In genomic region chr8:87746072-87746471, GRCm38 (mm10) we compare ENCODE assay signal across 8 mouse cellular contexts.
DNase-seq lines count a peak whose midpoint lies in the region; ATAC-seq and TF ChIP-seq lines count a peak whose summit lies in the region.

No protein-coding gene starts in this region.

- H3K27me3 ChIP-seq in lung, embryonic 14.5 days (ENCODE audit: insufficient read depth, low read length) = no peaks in the 10 kb centered on the region
- H3K27me3 ChIP-seq in intestine, embryonic 16.5 days (replicated peaks; ENCODE audit: control insufficient read depth, insufficient read depth, low read length) = no peaks in the 10 kb centered on the region

- H3K9ac ChIP-seq in lung, embryonic 14.5 days = no peak overlapping the region; the same call in 1 of the 2 replicates
- H3K9ac ChIP-seq in intestine, embryonic 16.5 days (ENCODE audit: low read depth, low read length) = no peak overlapping the region

- peak overlapping the region; percentile 25; the same call in 1 of the 2 replicates for H3K4me2 ChIP-seq in lung, embryonic 14.5 days
- H3K4me2 ChIP-seq in intestine, embryonic 16.5 days (ENCODE audit: low read depth, low read length) = 0 out of 2 replicates have a peak overlapping the region, but pooled peaks have one; percentile 17

- H3K4me1 ChIP-seq in lung, embryonic 14.5 days (ENCODE audit: insufficient read depth) = peaks cover 19% of the 10 kb centered on the region
- no peaks in the 10 kb centered on the region for H3K4me1 ChIP-seq in lung, adult 2 months (ENCODE audit: control insufficient read depth, insufficient read depth, low read length)
- H3K4me1 ChIP-seq in intestine, embryonic 16.5 days (ENCODE audit: control insufficient read depth, insufficient read depth, low read length) = peaks cover 15% of the 10 kb centered on the region

- WGBS in lung, embryonic 14.5 days = 24% methylated on average over 14 of the region's 14 CpGs
- 57% methylated on average over 14 of the region's 14 CpGs for WGBS in lung, adult 2 months
- WGBS in intestine, embryonic 16.5 days = 39% methylated on average over 14 of the region's 14 CpGs

- H3K36me3 ChIP-seq in lung, embryonic 14.5 days (ENCODE audit: insufficient read depth) = no peaks in the 10 kb centered on the region
- no peaks in the 10 kb centered on the region for H3K36me3 ChIP-seq in intestine, embryonic 16.5 days (ENCODE audit: control insufficient read depth, insufficient read depth, low read length)

- ATAC-seq in lung, embryonic 14.5 days (ENCODE audit: insufficient read depth) = peak; percentile 74
- 0 out of 2 replicates have a peak, but pooled peaks have one; percentile 38 for ATAC-seq in intestine, embryonic 16.5 days

- peak; percentile 75 for DNase-seq in lung, embryonic 14.5 days
- no peak for DNase-seq in lung, adult 2 months
- DNase-seq in forelimb bud, embryonic 11.5 days (ENCODE audit: low read depth, low spot score) = peak; percentile 59
- peak; percentile 49 to 79 for DNase-seq in lung, postnatal 4 days
- DNase-seq in MN1 (ENCODE audit: low spot score) = no peak
- DNase-seq in embryo, embryonic 10 days (ENCODE audit: low spot score) = no peak
- no peak for DNase-seq in adrenal gland, adult 18-20 months (ENCODE audit: low spot score in 2 of 2)

- TF ChIP-seq POLR2A in lung, adult 2 months (IDR thresholded peaks at IDR 0.05; ENCODE audit: borderline replicate concordance, extremely low read depth, low read depth, low read length) = no peak

- peak overlapping the region; percentile 43; the same call in 1 of the 2 replicates for H3K27ac ChIP-seq in lung, embryonic 14.5 days (ENCODE audit: low read depth)
- H3K27ac ChIP-seq in intestine, embryonic 16.5 days (ENCODE audit: low read length) = no peak overlapping the region

- no peak overlapping the region for H3K4me3 ChIP-seq in lung, embryonic 14.5 days (ENCODE audit: low read depth, low read length)
- no peak overlapping the region for H3K4me3 ChIP-seq in lung, adult 2 months (replicated peaks; ENCODE audit: extremely low read depth, low read depth, low read length)
- H3K4me3 ChIP-seq in intestine, embryonic 16.5 days (ENCODE audit: low read length) = no peak overlapping the region

- no peak for TF ChIP-seq CTCF in lung, embryonic 14.5 days (IDR thresholded peaks at IDR 0.05; ENCODE audit: low read depth)
- no peak for TF ChIP-seq CTCF in lung, adult 2 months (IDR thresholded peaks at IDR 0.05; ENCODE audit: insufficient read depth, low read length)

- H3K9me3 ChIP-seq in lung, embryonic 14.5 days (ENCODE audit: low read depth, low read length) = no peaks in the 10 kb centered on the region
- no peaks in the 10 kb centered on the region for H3K9me3 ChIP-seq in intestine, embryonic 16.5 days (ENCODE audit: control insufficient read depth, low read length)

Comparison
In these comparisons a context has a peak if more than half of its experiments do, and no peak if none do; other contexts are left out.
1. DNase-seq: peak in lung, embryonic 14.5 days (single experiment), forelimb bud, embryonic 11.5 days (single experiment) and lung, postnatal 4 days (2 of 2); none in lung, adult 2 months (single experiment), MN1 (single experiment), embryo, embryonic 10 days (single experiment) and adrenal gland, adult 18-20 months (0 of 2).